Mouse (Mus musculus): ENCODE data around the gene Hsd17b2. TPM values are rescaled to one million over a fixed set of nuclear protein-coding genes. Genes with fewer than 3 reads are reported as not detected.

Gene Hsd17b2
- total and polyA plus RNA-seq, 2 experiments from 2014 or later: 1.1 TPM; not detected in 1

DNA sequence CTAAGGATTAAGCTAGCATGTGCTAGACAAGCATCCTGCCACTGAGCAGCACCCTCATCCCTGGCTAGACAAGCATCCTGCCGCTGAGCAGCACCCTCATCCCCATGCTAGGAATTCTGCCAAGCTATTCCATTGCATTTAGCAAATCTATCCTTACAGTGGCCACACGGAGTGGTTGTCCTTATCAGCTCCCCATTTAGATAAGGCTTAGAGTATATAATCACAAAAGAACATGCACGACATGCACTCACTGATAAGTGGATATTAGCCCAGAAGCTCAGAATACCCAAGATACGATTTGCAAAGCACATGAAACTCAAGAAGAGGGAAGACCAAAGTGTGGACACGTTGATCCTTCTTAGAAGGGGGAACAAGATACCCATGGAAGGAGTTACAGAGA lies 64.2 kb downstream of the Hsd17b2 start:
- H3K4me1 ChIP-seq (ENCODE audit: insufficient read depth, low read length): no peaks in the 10 kb centered on the region
- no peak overlapping the region for H3K4me2 ChIP-seq (ENCODE audit: low read depth, low read length)
- no peak overlapping the region for H3K4me3 ChIP-seq (ENCODE audit: low read length)
- H3K27me3 ChIP-seq (ENCODE audit: insufficient read depth, low read length): no peaks in the 10 kb centered on the region
- no peak for ATAC-seq
- TF ChIP-seq CTCF (IDR thresholded peaks at IDR 0.05; ENCODE audit: low read depth): no peak
- H3K9ac ChIP-seq (replicated peaks; ENCODE audit: low read length): no peak overlapping the region
- DNase-seq (ENCODE audit: low spot score): no peak
- H3K36me3 ChIP-seq (ENCODE audit: insufficient read depth, low read length): no peaks in the 10 kb centered on the region
- no peak overlapping the region for H3K27ac ChIP-seq
- WGBS: 81% methylated on average over 5 of the region's 5 CpGs
- H3K9me3 ChIP-seq (ENCODE audit: low read length): no peaks in the 10 kb centered on the region

DNA sequence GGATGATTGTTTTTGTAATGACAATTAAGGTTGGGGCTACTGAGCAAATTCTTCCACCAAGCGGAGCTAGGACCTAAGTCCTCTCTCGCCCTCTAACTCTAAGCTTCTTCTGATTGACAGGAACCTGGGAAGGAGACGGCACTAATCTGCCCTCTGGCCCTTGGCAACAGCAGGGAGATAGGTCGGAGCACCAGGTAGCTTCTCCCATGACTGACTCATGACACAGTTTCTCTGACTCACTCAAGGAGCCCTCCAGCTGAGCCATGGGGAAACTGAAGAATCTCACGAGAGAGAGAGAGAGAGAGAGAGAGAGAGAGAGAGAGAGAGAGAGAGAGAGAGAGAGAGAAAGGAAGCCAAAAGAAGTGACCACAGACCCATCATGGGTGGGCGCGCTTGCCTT lies 67.3 kb downstream of the Hsd17b2 start:
- Histone ChIP-seq H3K36me3 (ENCODE audit: insufficient read depth, low read length) (no peaks in the 10 kb centered on the region), H3K9me3 (ENCODE audit: low read length) (no peaks in the 10 kb centered on the region), H3K27me3 (ENCODE audit: insufficient read depth, low read length) (no peaks in the 10 kb centered on the region), H3K4me1 (ENCODE audit: insufficient read depth, low read length) (no peaks in the 10 kb centered on the region), H3K27ac (no peak overlapping the region), H3K9ac (replicated peaks; ENCODE audit: low read length) (no peak overlapping the region), H3K4me3 (ENCODE audit: low read length) (no peak overlapping the region), H3K4me2 (ENCODE audit: low read depth, low read length) (no peak overlapping the region)
- DNase-seq (ENCODE audit: low spot score): no peak
- 70% methylated on average over 7 of the region's 7 CpGs for WGBS
- no peak for TF ChIP-seq CTCF (IDR thresholded peaks at IDR 0.05; ENCODE audit: low read depth)
- no peak for ATAC-seq

DNA sequence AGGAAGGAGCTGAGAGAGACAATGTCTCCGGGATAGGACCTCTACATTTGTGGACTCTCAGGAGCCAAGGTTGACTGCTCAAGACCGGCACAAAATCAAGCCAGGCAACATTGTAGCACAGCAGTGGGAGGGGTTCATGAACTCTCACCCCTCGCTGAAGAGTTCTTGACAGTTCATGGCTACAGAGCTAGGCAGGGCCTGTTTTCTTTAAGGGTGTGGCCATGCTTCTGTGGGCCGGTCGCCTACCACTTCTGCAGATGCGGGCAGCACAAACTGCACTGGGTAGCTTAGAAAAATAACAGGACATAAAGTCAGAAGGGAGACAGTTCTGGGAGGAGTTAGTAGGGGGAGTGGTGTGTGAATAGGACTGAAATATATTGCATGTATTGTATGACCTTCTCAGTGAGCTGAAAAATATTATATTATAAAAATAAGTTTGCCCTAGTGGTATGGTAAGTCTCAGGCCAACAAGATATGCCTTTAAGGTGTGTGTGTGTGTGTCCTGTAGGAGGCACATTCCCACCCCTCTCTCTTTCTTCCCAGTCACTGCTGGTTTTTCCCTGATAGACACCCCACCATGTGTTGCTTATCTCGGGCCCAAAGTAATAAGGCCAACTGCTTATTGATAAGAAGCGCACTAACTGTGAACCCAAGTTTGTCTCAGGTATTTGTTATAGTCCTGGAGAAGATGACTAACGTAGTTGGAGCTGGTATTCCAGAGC lies 69.6 kb downstream of the Hsd17b2 start:
- Histone ChIP-seq H3K9ac (replicated peaks; ENCODE audit: low read length) (no peak overlapping the region), H3K9me3 (ENCODE audit: low read length) (no peaks in the 10 kb centered on the region), H3K27ac (no peak overlapping the region), H3K4me3 (ENCODE audit: low read length) (no peak overlapping the region), H3K4me2 (ENCODE audit: low read depth, low read length) (no peak overlapping the region), H3K27me3 (ENCODE audit: insufficient read depth, low read length) (no peaks in the 10 kb centered on the region), H3K36me3 (ENCODE audit: insufficient read depth, low read length) (no peaks in the 10 kb centered on the region), H3K4me1 (ENCODE audit: insufficient read depth, low read length) (no peaks in the 10 kb centered on the region)
- WGBS: 89% methylated on average over 9 of the region's 9 CpGs
- DNase-seq (ENCODE audit: low spot score) (no peak), ATAC-seq (no peak)
- no peak for TF ChIP-seq CTCF (IDR thresholded peaks at IDR 0.05; ENCODE audit: low read depth)

DNA sequence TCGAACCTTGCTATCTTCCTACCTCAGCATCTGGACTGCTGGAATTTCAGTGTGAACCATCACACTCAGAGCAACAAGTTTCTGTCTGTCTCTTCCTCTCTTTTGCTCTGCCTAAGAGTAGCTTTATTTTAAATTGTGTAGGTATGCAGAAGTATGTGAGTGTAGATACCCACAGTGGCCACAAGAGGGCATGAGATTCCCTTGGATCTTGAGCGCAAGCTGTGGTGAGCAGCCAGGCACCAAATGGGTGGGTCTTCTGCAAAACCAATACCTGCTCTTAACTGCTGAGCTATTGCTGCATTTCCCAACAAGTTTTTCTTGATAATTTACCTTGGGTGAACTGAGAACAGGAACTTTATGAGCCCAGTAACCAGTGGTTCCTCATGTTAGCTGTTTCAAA lies 70.4 kb downstream of the Hsd17b2 start:
- Histone ChIP-seq H3K27me3 (ENCODE audit: insufficient read depth, low read length) (no peaks in the 10 kb centered on the region), H3K9ac (replicated peaks; ENCODE audit: low read length) (no peak overlapping the region), H3K4me3 (ENCODE audit: low read length) (no peak overlapping the region), H3K27ac (no peak overlapping the region), H3K4me1 (ENCODE audit: insufficient read depth, low read length) (no peaks in the 10 kb centered on the region), H3K36me3 (ENCODE audit: insufficient read depth, low read length) (no peaks in the 10 kb centered on the region), H3K9me3 (ENCODE audit: low read length) (no peaks in the 10 kb centered on the region), H3K4me2 (ENCODE audit: low read depth, low read length) (no peak overlapping the region)
- 75% methylated on average over 2 of the region's 2 CpGs for WGBS
- ATAC-seq: no peak
- peak; percentile 77 for DNase-seq (ENCODE audit: low spot score)
- peak; percentile 83 for TF ChIP-seq CTCF (IDR thresholded peaks at IDR 0.05; ENCODE audit: low read depth)

DNA sequence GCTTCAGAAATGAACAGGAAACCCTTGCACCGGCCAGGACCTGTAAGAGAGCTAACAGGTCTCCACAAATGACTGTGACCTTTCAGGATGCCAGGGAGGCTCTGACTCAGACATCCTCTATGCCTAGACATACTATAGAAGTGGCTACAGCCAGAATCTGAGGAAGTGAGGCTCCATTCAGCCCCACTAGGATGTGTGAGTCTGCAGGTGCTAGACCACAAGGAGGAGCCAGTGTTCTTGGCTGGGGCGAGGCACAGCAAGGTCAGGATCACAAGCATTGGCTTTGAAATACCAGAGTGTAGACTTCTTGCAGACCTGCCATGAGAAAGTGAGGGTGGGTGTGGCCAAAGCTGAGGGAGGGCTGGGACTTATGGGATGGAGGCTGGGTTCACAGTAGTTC lies 70.9 kb downstream of the Hsd17b2 start:
- H3K4me3 ChIP-seq (ENCODE audit: low read length): no peak overlapping the region
- no peak overlapping the region for H3K9ac ChIP-seq (replicated peaks; ENCODE audit: low read length)
- no peak overlapping the region for H3K4me2 ChIP-seq (ENCODE audit: low read depth, low read length)
- no peaks in the 10 kb centered on the region for H3K9me3 ChIP-seq (ENCODE audit: low read length)
- H3K4me1 ChIP-seq (ENCODE audit: insufficient read depth, low read length): no peaks in the 10 kb centered on the region
- peak; percentile 40 for TF ChIP-seq CTCF (IDR thresholded peaks at IDR 0.05; ENCODE audit: low read depth)
- H3K36me3 ChIP-seq (ENCODE audit: insufficient read depth, low read length): no peaks in the 10 kb centered on the region
- H3K27me3 ChIP-seq (ENCODE audit: insufficient read depth, low read length): no peaks in the 10 kb centered on the region
- ATAC-seq (no peak), DNase-seq (ENCODE audit: low spot score) (no peak)
- 68% methylated on average over 2 of the region's 2 CpGs for WGBS
- no peak overlapping the region for H3K27ac ChIP-seq

DNA sequence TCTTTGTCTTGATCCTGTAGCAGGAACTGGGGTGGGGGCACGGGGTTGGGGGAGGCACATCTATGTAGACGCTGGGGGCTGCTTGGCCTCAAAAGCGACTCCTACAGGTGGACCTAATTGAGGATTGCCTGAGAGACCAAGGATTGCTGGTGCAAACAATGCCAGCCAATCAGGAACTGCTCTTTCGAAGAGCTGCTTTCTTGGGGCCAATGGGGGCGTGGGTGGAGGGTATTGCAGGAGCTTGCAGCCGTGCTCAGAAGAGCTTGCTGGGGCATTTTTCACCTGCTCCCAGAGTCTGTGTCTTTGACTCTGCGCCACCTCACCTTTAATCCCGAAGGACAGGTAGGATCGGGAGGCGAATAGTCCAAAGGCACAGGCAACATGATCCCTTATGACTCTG lies 73.9 kb downstream of the Hsd17b2 start:
- Histone ChIP-seq H3K9ac (replicated peaks; ENCODE audit: low read length) (no peak overlapping the region), H3K27me3 (ENCODE audit: insufficient read depth, low read length) (no peaks in the 10 kb centered on the region), H3K36me3 (ENCODE audit: insufficient read depth, low read length) (no peaks in the 10 kb centered on the region), H3K4me3 (ENCODE audit: low read length) (no peak overlapping the region), H3K4me1 (ENCODE audit: insufficient read depth, low read length) (no peaks in the 10 kb centered on the region), H3K27ac (no peak overlapping the region), H3K4me2 (ENCODE audit: low read depth, low read length) (no peak overlapping the region), H3K9me3 (ENCODE audit: low read length) (no peaks in the 10 kb centered on the region)
- ATAC-seq (no peak), DNase-seq (ENCODE audit: low spot score) (no peak)
- 44% methylated on average over 10 of the region's 10 CpGs for WGBS
- no peak for TF ChIP-seq CTCF (IDR thresholded peaks at IDR 0.05; ENCODE audit: low read depth)

DNA sequence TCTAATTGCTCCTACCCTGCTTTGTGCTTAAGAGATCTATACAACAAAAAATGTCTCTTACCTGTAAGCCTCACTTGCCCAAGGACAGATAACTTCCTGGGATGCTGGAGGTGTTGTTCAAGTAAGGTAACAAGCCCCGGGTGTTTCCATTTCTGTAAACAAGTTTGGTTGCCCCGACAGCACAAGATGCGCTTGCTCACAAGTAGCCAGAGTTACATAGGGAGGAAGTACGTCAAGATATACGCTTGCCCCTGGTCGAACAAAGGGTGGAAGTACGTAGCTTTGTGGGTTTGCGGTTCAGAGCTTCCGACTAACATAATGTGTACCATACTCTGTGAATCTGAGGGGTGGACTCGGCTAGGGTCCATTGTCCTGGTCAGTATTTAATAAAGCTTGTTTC lies 74.4 kb downstream of the Hsd17b2 start:
- H3K27me3 ChIP-seq (ENCODE audit: insufficient read depth, low read length): no peaks in the 10 kb centered on the region
- no peak overlapping the region for H3K9ac ChIP-seq (replicated peaks; ENCODE audit: low read length)
- no peak overlapping the region for H3K27ac ChIP-seq
- H3K4me1 ChIP-seq (ENCODE audit: insufficient read depth, low read length): no peaks in the 10 kb centered on the region
- H3K4me2 ChIP-seq (ENCODE audit: low read depth, low read length): no peak overlapping the region
- no peak overlapping the region for H3K4me3 ChIP-seq (ENCODE audit: low read length)
- TF ChIP-seq CTCF (IDR thresholded peaks at IDR 0.05; ENCODE audit: low read depth): no peak
- ATAC-seq: no peak
- DNase-seq (ENCODE audit: low spot score): no peak
- no peaks in the 10 kb centered on the region for H3K36me3 ChIP-seq (ENCODE audit: insufficient read depth, low read length)
- WGBS: 84% methylated on average over 10 of the region's 10 CpGs
- no peaks in the 10 kb centered on the region for H3K9me3 ChIP-seq (ENCODE audit: low read length)
